Mouse (Mus musculus) brain, embryonic 14.5 days (tissue): ENCODE results near the gene Uqcr11.

ENCODE experiments used
- CTCF ChIP-seq: fragments of 200-500 bp; IDR thresholded peaks from 2 replicates; pipeline ENCODE4 v1.5.1; 2012; ENCODE audit warnings: inconsistent platforms, mild to moderate bottlenecking, moderate library complexity, borderline replicate concordance; ENCODE audit not compliant: insufficient read depth, insufficient read length; ENCODE audit errors: extremely low read depth
- POLR2A ChIP-seq: fragments of 200-500 bp; IDR thresholded peaks from 2 replicates; pipeline ENCODE4 v1.6.1; 2012; ENCODE audit warnings: mild to moderate bottlenecking, inconsistent platforms, borderline replicate concordance; ENCODE audit not compliant: poor library complexity, insufficient read depth, insufficient read length, severe bottlenecking; ENCODE audit errors: extremely low read depth

DNA sequence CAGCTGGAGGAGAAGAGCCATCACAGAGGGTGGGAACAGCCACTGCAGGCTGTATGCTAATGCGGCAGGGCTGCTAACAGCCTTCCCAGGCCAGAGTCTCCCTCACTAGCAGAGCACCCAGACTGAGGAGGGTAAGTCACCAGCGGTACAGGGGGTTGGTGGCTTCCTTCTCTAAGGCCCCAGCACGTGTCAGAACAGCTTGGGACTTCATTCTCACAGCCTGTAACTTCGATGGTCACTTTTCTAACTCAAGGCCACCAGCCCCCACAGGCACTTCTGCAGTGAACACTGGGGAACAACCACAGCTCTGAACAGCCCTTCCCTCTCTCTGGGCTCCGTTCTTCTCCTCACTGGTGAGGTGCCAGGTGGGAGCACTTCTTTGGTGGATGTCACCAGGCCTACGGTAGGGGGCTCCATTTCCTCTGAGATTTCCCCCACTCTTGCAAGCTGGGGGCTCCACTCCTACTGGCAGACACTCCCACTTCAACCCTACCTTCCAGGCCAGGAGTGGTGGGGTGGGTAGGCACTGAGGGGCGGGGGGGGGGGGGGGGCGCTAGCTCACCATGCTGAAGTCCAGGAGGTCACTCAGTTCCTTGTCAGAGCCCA lies 23.8 kb upstream of the Uqcr11 start:
- no peak for TF ChIP-seq CTCF
- no peak for TF ChIP-seq POLR2A
